Mouse (Mus musculus): ENCODE results near the gene 1700047I17Rik2. TPM values are rescaled to one million over a fixed set of nuclear protein-coding genes. Genes with fewer than 3 reads are reported as not detected.
"Not testable (repeated sequence)": the region's sequence is repeated elsewhere in the genome, so short reads cannot be mapped to it uniquely, and the experiment has no call there.

Gene 1700047I17Rik2
- polyA plus RNA-seq (2014; fragmentation: Nextera tagmentation; extraction: Ambion mirVana), result 2.3 and 3.8 TPM in 2 replicates

- ATAC-seq (ENCODE audit: low FRiP score, low TSS enrichment), result peak; percentile 97
- H3K9ac ChIP-seq (ENCODE audit: low read depth, low read length); H3K4me2 ChIP-seq (replicated peaks; ENCODE audit: low read depth, low read length); H3K27me3 ChIP-seq (ENCODE audit: control insufficient read depth, insufficient read depth, low read length); H3K9me3 ChIP-seq (ENCODE audit: control insufficient read depth, low read length); H3K4me1 ChIP-seq (ENCODE audit: control insufficient read depth, insufficient read depth, low read length); H3K4me3 ChIP-seq (ENCODE audit: low read length); H3K36me3 ChIP-seq (ENCODE audit: control insufficient read depth, insufficient read depth, low read length); H3K27ac ChIP-seq (ENCODE audit: low read depth, low read length): not testable (repeated sequence)
- WGBS, result no CpG with 5 or more reads among the region's 40 CpGs
These were observed at the start of gene 1700047I17Rik2 for GRCm38 (mm10) chr12:55199306-55199705. Gene 1700047I17Rik2 (plus strand): TSS chr12:55199592.

GRCm38 (mm10) chr12:55154559-55155448 lies 44.6 kb upstream of the 1700047I17Rik2 start, which contains the start of gene Srp54b:
Gene Srp54b (plus strand): TSS chr12:55155104.
- peak; percentile 98 for ATAC-seq (ENCODE audit: low FRiP score, low TSS enrichment)
- H3K27ac ChIP-seq (ENCODE audit: low read depth, low read length); H3K4me2 ChIP-seq (replicated peaks; ENCODE audit: low read depth, low read length); H3K36me3 ChIP-seq (ENCODE audit: control insufficient read depth, insufficient read depth, low read length); H3K9me3 ChIP-seq (ENCODE audit: control insufficient read depth, low read length); H3K27me3 ChIP-seq (ENCODE audit: control insufficient read depth, insufficient read depth, low read length); H3K9ac ChIP-seq (ENCODE audit: low read depth, low read length); H3K4me3 ChIP-seq (ENCODE audit: low read length); H3K4me1 ChIP-seq (ENCODE audit: control insufficient read depth, insufficient read depth, low read length): not testable (repeated sequence)
- WGBS, result no CpG with 5 or more reads among the region's 57 CpGs

DNA sequence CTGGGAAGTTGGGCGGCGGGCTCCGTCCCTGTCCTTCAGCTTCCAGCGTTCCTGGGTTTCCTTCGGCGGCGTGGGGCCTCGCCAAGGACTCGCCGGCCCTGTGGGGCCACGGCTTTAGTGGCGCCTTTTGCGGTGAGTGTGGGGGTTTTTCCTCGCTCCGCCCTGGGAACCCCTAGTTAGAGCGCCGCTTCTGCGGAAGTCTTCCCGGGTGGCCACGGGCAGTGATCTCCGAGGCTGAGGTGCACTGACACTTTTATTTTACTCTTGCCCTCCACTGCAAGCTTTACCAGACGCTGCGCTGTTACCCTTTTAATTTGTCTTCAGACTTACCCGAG lies 44.0 kb upstream of the 1700047I17Rik2 start:
- WGBS, result 0% methylated on average over 11 of the region's 24 CpGs
- not testable (repeated sequence) for H3K9me3 ChIP-seq (ENCODE audit: control insufficient read depth, low read length); H3K4me3 ChIP-seq (ENCODE audit: low read length); H3K9ac ChIP-seq (ENCODE audit: low read depth, low read length); ATAC-seq (ENCODE audit: low FRiP score, low TSS enrichment); H3K4me2 ChIP-seq (replicated peaks; ENCODE audit: low read depth, low read length); H3K36me3 ChIP-seq (ENCODE audit: control insufficient read depth, insufficient read depth, low read length); H3K4me1 ChIP-seq (ENCODE audit: control insufficient read depth, insufficient read depth, low read length); H3K27ac ChIP-seq (ENCODE audit: low read depth, low read length); H3K27me3 ChIP-seq (ENCODE audit: control insufficient read depth, insufficient read depth, low read length)

GRCm38 (mm10) chr12:55167034-55167557 lies 32.3 kb upstream of the 1700047I17Rik2 start:
- not testable (repeated sequence) for H3K4me1 ChIP-seq (ENCODE audit: control insufficient read depth, insufficient read depth, low read length); H3K36me3 ChIP-seq (ENCODE audit: control insufficient read depth, insufficient read depth, low read length); ATAC-seq (ENCODE audit: low FRiP score, low TSS enrichment); H3K9me3 ChIP-seq (ENCODE audit: control insufficient read depth, low read length); H3K27me3 ChIP-seq (ENCODE audit: control insufficient read depth, insufficient read depth, low read length); H3K27ac ChIP-seq (ENCODE audit: low read depth, low read length); H3K4me2 ChIP-seq (replicated peaks; ENCODE audit: low read depth, low read length); H3K4me3 ChIP-seq (ENCODE audit: low read length); H3K9ac ChIP-seq (ENCODE audit: low read depth, low read length)
- WGBS, result no CpG with 5 or more reads among the region's 7 CpGs

GRCm38 (mm10) chr12:55187686-55188085 lies 11.7 kb upstream of the 1700047I17Rik2 start:
- H3K27me3 ChIP-seq (ENCODE audit: control insufficient read depth, insufficient read depth, low read length); H3K4me1 ChIP-seq (ENCODE audit: control insufficient read depth, insufficient read depth, low read length); H3K27ac ChIP-seq (ENCODE audit: low read depth, low read length); H3K4me2 ChIP-seq (replicated peaks; ENCODE audit: low read depth, low read length); H3K36me3 ChIP-seq (ENCODE audit: control insufficient read depth, insufficient read depth, low read length); H3K9me3 ChIP-seq (ENCODE audit: control insufficient read depth, low read length); H3K4me3 ChIP-seq (ENCODE audit: low read length); H3K9ac ChIP-seq (ENCODE audit: low read depth, low read length); ATAC-seq (ENCODE audit: low FRiP score, low TSS enrichment): not testable (repeated sequence)
- no CpG with 5 or more reads among the region's 8 CpGs for WGBS

DNA sequence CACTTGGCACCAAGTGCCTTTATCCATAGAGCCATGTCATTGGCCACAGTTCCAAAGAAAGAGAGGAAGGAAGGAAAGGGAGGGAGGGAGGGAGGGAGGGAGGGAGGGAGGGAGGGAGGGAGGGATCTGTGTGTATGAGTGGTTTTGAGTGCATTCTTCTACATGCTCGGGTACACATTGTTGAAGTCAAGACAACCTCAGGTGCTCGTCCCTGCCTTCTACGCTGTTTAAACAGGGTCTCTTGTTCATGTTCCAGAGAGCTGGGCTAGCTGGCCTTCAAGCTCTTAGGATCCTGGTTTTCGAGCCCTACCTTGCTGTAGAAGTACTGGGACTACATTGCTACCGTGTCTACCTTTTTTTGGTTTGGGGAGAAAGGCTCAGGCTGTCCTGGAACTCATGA lies 10.3 kb upstream of the 1700047I17Rik2 start:
- not testable (repeated sequence) for H3K27ac ChIP-seq (ENCODE audit: low read depth, low read length); H3K4me3 ChIP-seq (ENCODE audit: low read length); H3K9ac ChIP-seq (ENCODE audit: low read depth, low read length); H3K4me2 ChIP-seq (replicated peaks; ENCODE audit: low read depth, low read length); ATAC-seq (ENCODE audit: low FRiP score, low TSS enrichment); H3K9me3 ChIP-seq (ENCODE audit: control insufficient read depth, low read length); H3K4me1 ChIP-seq (ENCODE audit: control insufficient read depth, insufficient read depth, low read length); H3K27me3 ChIP-seq (ENCODE audit: control insufficient read depth, insufficient read depth, low read length); H3K36me3 ChIP-seq (ENCODE audit: control insufficient read depth, insufficient read depth, low read length)
- no CpG with 5 or more reads among the region's 5 CpGs for whole genome bisulfite sequencing

DNA sequence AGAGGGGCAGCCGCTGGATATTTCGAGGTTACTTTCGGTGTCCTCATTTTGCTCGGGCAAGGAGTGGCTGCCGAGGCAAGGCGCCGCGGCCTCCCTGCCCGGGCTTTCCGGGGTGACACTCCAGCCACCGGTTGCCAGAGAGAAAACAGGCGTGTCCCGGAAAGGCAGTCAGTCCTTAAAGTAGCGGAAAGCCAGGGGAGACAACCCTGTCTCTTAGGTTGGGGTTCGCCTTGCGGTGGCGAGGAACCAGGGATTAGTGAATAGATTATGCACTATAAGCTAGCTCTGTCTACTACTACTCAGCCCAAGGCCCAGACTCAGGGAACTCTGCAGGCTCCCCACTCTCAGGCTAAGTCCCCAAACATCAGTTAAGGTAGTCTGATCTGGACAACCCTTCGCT lies 407 bp downstream of the 1700047I17Rik2 start:
- not testable (repeated sequence) for H3K4me3 ChIP-seq (ENCODE audit: low read length); H3K36me3 ChIP-seq (ENCODE audit: control insufficient read depth, insufficient read depth, low read length); H3K4me1 ChIP-seq (ENCODE audit: control insufficient read depth, insufficient read depth, low read length); H3K9ac ChIP-seq (ENCODE audit: low read depth, low read length); H3K27me3 ChIP-seq (ENCODE audit: control insufficient read depth, insufficient read depth, low read length); H3K27ac ChIP-seq (ENCODE audit: low read depth, low read length); H3K9me3 ChIP-seq (ENCODE audit: control insufficient read depth, low read length); H3K4me2 ChIP-seq (replicated peaks; ENCODE audit: low read depth, low read length)
- peak; percentile 50; the same call in 1 of the 2 replicates for ATAC-seq (ENCODE audit: low FRiP score, low TSS enrichment)
- no CpG with 5 or more reads among the region's 18 CpGs for WGBS

DNA sequence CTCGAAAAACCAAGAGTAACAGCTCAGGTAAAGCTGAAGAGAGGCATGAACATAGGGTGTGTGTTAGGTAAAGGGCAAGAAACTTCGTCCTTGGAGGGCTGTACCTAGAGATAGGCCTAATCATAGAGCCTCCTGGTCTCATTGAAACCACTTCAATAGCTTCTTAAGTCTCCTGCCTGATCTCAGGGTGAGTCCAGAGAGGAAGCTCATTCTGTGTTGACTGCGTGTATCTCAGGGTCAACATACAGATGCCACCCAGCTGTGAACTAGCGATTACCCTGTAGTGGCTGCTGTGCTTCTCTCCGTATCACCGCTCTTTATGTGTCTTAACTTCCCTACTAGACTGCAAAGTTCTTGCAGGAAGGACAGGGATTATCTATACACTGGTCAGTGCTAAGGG lies 13.6 kb downstream of the 1700047I17Rik2 start:
- ATAC-seq (ENCODE audit: low FRiP score, low TSS enrichment); H3K4me1 ChIP-seq (ENCODE audit: control insufficient read depth, insufficient read depth, low read length); H3K9me3 ChIP-seq (ENCODE audit: control insufficient read depth, low read length); H3K4me3 ChIP-seq (ENCODE audit: low read length); H3K27ac ChIP-seq (ENCODE audit: low read depth, low read length); H3K4me2 ChIP-seq (replicated peaks; ENCODE audit: low read depth, low read length); H3K27me3 ChIP-seq (ENCODE audit: control insufficient read depth, insufficient read depth, low read length); H3K9ac ChIP-seq (ENCODE audit: low read depth, low read length); H3K36me3 ChIP-seq (ENCODE audit: control insufficient read depth, insufficient read depth, low read length): not testable (repeated sequence)
- no CpG with 5 or more reads among the region's 6 CpGs for WGBS

All from kidney, embryonic 14.5 days (tissue).